24 mouse cellular contexts compared by ENCODE assay signal in genomic region chr6:144393151-144393550, GRCm38 (mm10).
DNase-seq lines count a peak whose midpoint lies in the region; ATAC-seq lines count a peak whose summit lies in the region.
"Had no signal": no experiment of that assay in that cellular context is flagged by ENCODE, and none has a peak within 500 bp of the region (broad histone marks: within the 10 kb centered on the region; RNA-seq: fewer than 3 reads in every experiment).

No protein-coding gene starts in this region.

- H3K4me2 ChIP-seq in hindbrain, embryonic 15.5 days: no peak overlapping the region
- no peak overlapping the region for H3K4me2 ChIP-seq in midbrain, embryonic 13.5 days (replicated peaks)
- H3K4me2 ChIP-seq in midbrain, embryonic 15.5 days: no peak overlapping the region
- H3K4me2 ChIP-seq: embryonic facial prominence, embryonic 12.5 days; embryonic facial prominence, embryonic 15.5 days; forebrain, embryonic 12.5 days; forebrain, embryonic 15.5 days; heart, embryonic 13.5 days had no signal

- H3K9ac ChIP-seq in hindbrain, embryonic 15.5 days: no peak overlapping the region
- H3K9ac ChIP-seq in midbrain, embryonic 13.5 days (replicated peaks): no peak overlapping the region
- no peak overlapping the region for H3K9ac ChIP-seq in midbrain, embryonic 15.5 days
- H3K9ac ChIP-seq: embryonic facial prominence, embryonic 12.5 days; embryonic facial prominence, embryonic 15.5 days; forebrain, embryonic 12.5 days; forebrain, embryonic 15.5 days; heart, embryonic 13.5 days had no signal

- H3K27me3 ChIP-seq in hindbrain, embryonic 15.5 days: no peaks in the 10 kb centered on the region
- H3K27me3 ChIP-seq in hindbrain, embryonic 10.5 days (ENCODE audit: insufficient read depth, poor library complexity, severe bottlenecking): peaks cover 26% of the 10 kb centered on the region; the same call in 1 of the 2 replicates
- peaks cover 27% of the 10 kb centered on the region for H3K27me3 ChIP-seq in midbrain, embryonic 13.5 days
- H3K27me3 ChIP-seq in midbrain, embryonic 15.5 days (replicated peaks): no peaks in the 10 kb centered on the region; the same call in 1 of the 2 replicates
- H3K27me3 ChIP-seq in forebrain, embryonic 10.5 days (ENCODE audit: poor library complexity, severe bottlenecking): peaks cover 24% of the 10 kb centered on the region
- H3K27me3 ChIP-seq: embryonic facial prominence, embryonic 12.5 days; forebrain, embryonic 15.5 days had no signal

- 66% methylated on average over 6 of the region's 6 CpGs for WGBS in hindbrain, embryonic 15.5 days
- 80% methylated on average over 6 of the region's 6 CpGs for WGBS in hindbrain, embryonic 10.5 days
- 70% methylated on average over 6 of the region's 6 CpGs for WGBS in midbrain, embryonic 13.5 days
- 65% methylated on average over 6 of the region's 6 CpGs for WGBS in midbrain, embryonic 15.5 days
- WGBS in forebrain, embryonic 10.5 days: 67% methylated on average over 6 of the region's 6 CpGs

- no peak for ATAC-seq in hindbrain, embryonic 15.5 days (ENCODE audit: low FRiP score, low read depth)
- ATAC-seq in midbrain, embryonic 13.5 days: no peak
- no peak for ATAC-seq in midbrain, embryonic 15.5 days (replicated peaks)
- ATAC-seq: CD4-positive, CD25-positive, alpha-beta regulatory T cell, adult 4 months; forebrain, embryonic 15.5 days; intestine, postnatal 0 days had no signal

- H3K4me1 ChIP-seq in hindbrain, embryonic 15.5 days (replicated peaks): peaks cover 4% of the 10 kb centered on the region
- H3K4me1 ChIP-seq in hindbrain, embryonic 10.5 days (replicated peaks): peaks cover 17% of the 10 kb centered on the region
- peaks cover 17% of the 10 kb centered on the region for H3K4me1 ChIP-seq in midbrain, embryonic 13.5 days (replicated peaks)
- H3K4me1 ChIP-seq in midbrain, embryonic 15.5 days: no peaks in the 10 kb centered on the region
- H3K4me1 ChIP-seq in forebrain, embryonic 10.5 days: peaks cover 35% of the 10 kb centered on the region
- H3K4me1 ChIP-seq: embryonic facial prominence, embryonic 15.5 days; heart, embryonic 10.5 days had no signal

- H3K4me3 ChIP-seq in hindbrain, embryonic 15.5 days: no peak overlapping the region
- no peak overlapping the region for H3K4me3 ChIP-seq in hindbrain, embryonic 10.5 days
- no peak overlapping the region for H3K4me3 ChIP-seq in midbrain, embryonic 13.5 days (replicated peaks)
- no peak overlapping the region for H3K4me3 ChIP-seq in midbrain, embryonic 15.5 days
- no peak overlapping the region for H3K4me3 ChIP-seq in forebrain, embryonic 10.5 days
- H3K4me3 ChIP-seq: embryonic facial prominence, embryonic 12.5 days; embryonic facial prominence, embryonic 15.5 days; forebrain, embryonic 12.5 days; forebrain, embryonic 15.5 days; heart, adult 2 months; heart, embryonic 10.5 days; heart, embryonic 13.5 days had no signal

- 0 out of 2 replicates have a peak overlapping the region, but pooled peaks have one; percentile 4 for H3K27ac ChIP-seq in hindbrain, embryonic 15.5 days (replicated peaks)
- no peak overlapping the region for H3K27ac ChIP-seq in hindbrain, embryonic 10.5 days
- H3K27ac ChIP-seq in midbrain, embryonic 13.5 days: peak overlapping the region; percentile 17; the same call in 1 of the 2 replicates
- H3K27ac ChIP-seq in midbrain, embryonic 15.5 days: no peak overlapping the region
- H3K27ac ChIP-seq in forebrain, embryonic 10.5 days: no peak overlapping the region
- H3K27ac ChIP-seq: embryonic facial prominence, embryonic 12.5 days; embryonic facial prominence, embryonic 15.5 days; forebrain, embryonic 12.5 days; forebrain, embryonic 15.5 days; heart, adult 2 months; heart, embryonic 10.5 days; heart, embryonic 13.5 days had no signal

- DNase-seq in hindbrain, embryonic 10.5 days (ENCODE audit: low spot score): no peak
- DNase-seq in ES-CJ7 (ENCODE audit: low read depth, low spot score) (peak; percentile 19), ZHBTc4 (ENCODE audit: low read depth, low spot score) (peak; percentile 62)
- no peak for DNase-seq in forebrain, embryonic 10.5 days (ENCODE audit: extremely low spot score, low spot score)
- DNase-seq: adrenal gland, postnatal 10 days; adrenal gland, postnatal 36 days; cerebellum, adult 11 months; cerebellum, adult 2 months; cerebellum, adult 9-11 months; cerebellum, postnatal 25 days; gastrocnemius, postnatal 25 days; heart, adult 2 months; heart, postnatal 14 days had no signal

- H3K36me3 ChIP-seq in hindbrain, embryonic 15.5 days: no peaks in the 10 kb centered on the region
- no peaks in the 10 kb centered on the region for H3K36me3 ChIP-seq in hindbrain, embryonic 10.5 days
- no peaks in the 10 kb centered on the region for H3K36me3 ChIP-seq in midbrain, embryonic 13.5 days
- no peaks in the 10 kb centered on the region for H3K36me3 ChIP-seq in midbrain, embryonic 15.5 days (replicated peaks)
- no peaks in the 10 kb centered on the region for H3K36me3 ChIP-seq in forebrain, embryonic 10.5 days (replicated peaks)
- H3K36me3 ChIP-seq: embryonic facial prominence, embryonic 12.5 days; embryonic facial prominence, embryonic 15.5 days; forebrain, embryonic 12.5 days; forebrain, embryonic 15.5 days; heart, embryonic 10.5 days; heart, embryonic 13.5 days had no signal

- no peaks in the 10 kb centered on the region for H3K9me3 ChIP-seq in hindbrain, embryonic 15.5 days
- no peaks in the 10 kb centered on the region for H3K9me3 ChIP-seq in hindbrain, embryonic 10.5 days
- no peaks in the 10 kb centered on the region for H3K9me3 ChIP-seq in midbrain, embryonic 13.5 days
- no peaks in the 10 kb centered on the region for H3K9me3 ChIP-seq in midbrain, embryonic 15.5 days
- H3K9me3 ChIP-seq in forebrain, embryonic 10.5 days: no peaks in the 10 kb centered on the region
- H3K9me3 ChIP-seq: embryonic facial prominence, embryonic 12.5 days; embryonic facial prominence, embryonic 15.5 days; forebrain, embryonic 12.5 days; forebrain, embryonic 15.5 days; heart, embryonic 10.5 days; heart, embryonic 13.5 days had no signal

Comparison
In these comparisons a context has a peak if more than half of its experiments do, and no peak if none do; other contexts are left out.
1. H3K27ac ChIP-seq: peak in hindbrain, embryonic 15.5 days (single experiment) and midbrain, embryonic 13.5 days (single experiment); none in hindbrain, embryonic 10.5 days (single experiment), midbrain, embryonic 15.5 days (single experiment) and forebrain, embryonic 10.5 days (single experiment).
2. DNase-seq: peak in ES-CJ7 (single experiment) and ZHBTc4 (single experiment); none in hindbrain, embryonic 10.5 days (single experiment) and forebrain, embryonic 10.5 days (single experiment).